Mouse (Mus musculus): Measurements from ENCODE around the gene Tenm2. TPM values are rescaled to one million over a fixed set of nuclear protein-coding genes. Genes with fewer than 3 reads are reported as not detected.
A peak's percentile ranks its signal among the peaks of the same experiment; 100 is the strongest.

The Tenm2 gene
- total and polyA plus RNA-seq, 3 experiments = not detected

GRCm38 (mm10) chr11:37065459-37065858 lies 170.3 kb downstream of the Tenm2 start:
- dilution Hi-C loops (cut with MboI; ENCODE audit: extremely low pct_ligation_motif_present, extremely low pct_unique_long_range_greater_than_20kb, low sequenced_read_pairs) = no loop called here
- no peak overlapping the region for H3K4me2 ChIP-seq (ENCODE audit: insufficient read depth, low read depth, poor library complexity, severe bottlenecking)
- H3K36me3 ChIP-seq (replicated peaks in 1 of 2; ENCODE audit: control insufficient read depth in 1 of 2, insufficient read depth in 1 of 2, low read length in 1 of 2) = no peaks in the 10 kb centered on the region
- H3K27me3 ChIP-seq (replicated peaks) = no peaks in the 10 kb centered on the region
- H3K9me3 ChIP-seq (replicated peaks; ENCODE audit: low read length) = peaks cover 49% of the 10 kb centered on the region
- H3K4me1 ChIP-seq (ENCODE audit: control insufficient read depth in 1 of 2, insufficient read depth in 2 of 2) = no peaks in the 10 kb centered on the region
- DNase-seq (ENCODE audit: extremely low read depth) = no peak
- H3K27ac ChIP-seq (ENCODE audit: insufficient read depth, low read depth) = no peak overlapping the region
- in situ Hi-C loops (cut with MboI; ENCODE audit: low pct_ligation_motif_present, low pct_unique_long_range_greater_than_20kb, low sequenced_read_pairs) = no loop called here
- no peak overlapping the region for H3K4me3 ChIP-seq (replicated peaks in 1 of 3; ENCODE audit: low read depth in 2 of 3, low read length in 2 of 3, poor library complexity in 1 of 3)
- no peak overlapping the region for H3K9ac ChIP-seq (ENCODE audit: insufficient read depth, low read depth)
- H3K79me2 ChIP-seq (replicated peaks; ENCODE audit: control insufficient read depth, extremely low read depth, insufficient read depth, poor library complexity, severe bottlenecking) = no peaks in the 10 kb centered on the region
- TF ChIP-seq JUN (IDR thresholded peaks at IDR 0.05; ENCODE audit: insufficient read depth, low read depth, low read length) (no peak), SIN3A (IDR thresholded peaks at IDR 0.05; ENCODE audit: low read length) (no peak), ETS1 (conservative IDR thresholded peaks at IDR 0.05; ENCODE audit: low read depth, low read length) (no peak)

DNA sequence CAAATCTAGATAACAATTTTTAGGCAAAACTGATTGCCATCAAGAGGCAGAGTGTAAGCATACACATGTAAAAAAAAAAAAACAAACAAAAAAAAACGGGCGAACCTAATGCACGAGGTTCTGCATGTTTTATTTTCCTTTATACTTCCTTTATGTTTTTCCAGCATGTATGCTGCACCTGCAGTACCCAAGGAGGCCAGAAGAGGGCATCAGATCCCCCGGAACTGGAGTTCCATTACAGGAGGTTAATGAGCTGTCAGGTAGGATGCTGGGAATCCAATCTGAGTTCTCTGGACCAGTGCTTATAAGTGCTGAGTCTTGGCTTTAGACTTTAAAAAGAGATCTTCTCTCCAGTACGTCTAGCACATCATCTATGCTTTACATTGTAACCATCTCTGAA lies 189.1 kb downstream of the Tenm2 start:
- Histone ChIP-seq H3K27ac (ENCODE audit: insufficient read depth, low read depth) (no peak overlapping the region), H3K9me3 (replicated peaks; ENCODE audit: low read length) (peaks cover 77% of the 10 kb centered on the region), H3K9ac (ENCODE audit: insufficient read depth, low read depth) (no peak overlapping the region), H3K4me3 (replicated peaks in 1 of 3; ENCODE audit: low read depth in 2 of 3, low read length in 2 of 3, poor library complexity in 1 of 3) (no peak overlapping the region), H3K79me2 (replicated peaks; ENCODE audit: control insufficient read depth, extremely low read depth, insufficient read depth, poor library complexity, severe bottlenecking) (no peaks in the 10 kb centered on the region), H3K4me2 (ENCODE audit: insufficient read depth, low read depth, poor library complexity, severe bottlenecking) (no peak overlapping the region), H3K36me3 (replicated peaks in 1 of 2; ENCODE audit: control insufficient read depth in 1 of 2, insufficient read depth in 1 of 2, low read length in 1 of 2) (no peaks in the 10 kb centered on the region), H3K27me3 (replicated peaks) (no peaks in the 10 kb centered on the region), H3K4me1 (ENCODE audit: control insufficient read depth in 1 of 2, insufficient read depth in 2 of 2) (no peaks in the 10 kb centered on the region)
- DNase-seq (ENCODE audit: extremely low read depth) = no peak
- TF ChIP-seq CTCF (conservative IDR thresholded peaks at IDR 0.05 in 1 of 2, IDR thresholded peaks at IDR 0.05 in 1 of 2; ENCODE audit: low read depth in 2 of 2, low read length in 2 of 2) (peak in 1 of 2 experiments; percentile 12; a peak in 1 of 4 replicates), ZKSCAN1 (IDR thresholded peaks at IDR 0.05; ENCODE audit: borderline replicate concordance, low read depth, low read length) (no peak), TBP (conservative IDR thresholded peaks at IDR 0.05; ENCODE audit: low read depth, low read length) (no peak), ZNF384 (IDR thresholded peaks at IDR 0.05; ENCODE audit: low read depth, low read length) (no peak), ZC3H11A (IDR thresholded peaks at IDR 0.05; ENCODE audit: low read depth, low read length) (no peak)
- in situ Hi-C loops (cut with MboI; ENCODE audit: low pct_ligation_motif_present, low pct_unique_long_range_greater_than_20kb, low sequenced_read_pairs) = no loop called here
- dilution Hi-C loops (cut with MboI; ENCODE audit: extremely low pct_ligation_motif_present, extremely low pct_unique_long_range_greater_than_20kb, low sequenced_read_pairs) = no loop called here

DNA sequence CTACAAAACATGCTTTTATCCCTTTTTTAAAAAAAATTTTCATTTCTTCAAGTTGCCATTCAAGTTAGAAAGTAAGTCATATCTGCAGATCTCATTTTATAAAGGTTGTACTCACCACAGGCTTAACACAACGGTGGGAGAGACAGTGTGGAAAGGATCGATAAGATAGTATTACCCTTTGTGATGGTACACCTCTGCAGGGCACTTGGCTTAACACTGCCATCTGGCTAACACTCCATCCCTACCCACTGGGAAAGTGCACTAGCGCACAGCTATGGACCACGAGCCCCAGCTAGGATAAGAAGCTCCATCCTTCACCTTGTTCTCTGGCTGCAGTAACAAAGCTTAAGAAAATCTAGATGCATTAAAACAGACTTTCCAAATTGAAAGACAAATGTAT lies 194.5 kb downstream of the Tenm2 start:
- Histone ChIP-seq H3K9me3 (replicated peaks; ENCODE audit: low read length) (peaks cover 67% of the 10 kb centered on the region), H3K4me1 (ENCODE audit: control insufficient read depth in 1 of 2, insufficient read depth in 2 of 2) (no peaks in the 10 kb centered on the region), H3K4me2 (ENCODE audit: insufficient read depth, low read depth, poor library complexity, severe bottlenecking) (no peak overlapping the region), H3K79me2 (replicated peaks; ENCODE audit: control insufficient read depth, extremely low read depth, insufficient read depth, poor library complexity, severe bottlenecking) (no peaks in the 10 kb centered on the region), H3K36me3 (replicated peaks in 1 of 2; ENCODE audit: control insufficient read depth in 1 of 2, insufficient read depth in 1 of 2, low read length in 1 of 2) (no peaks in the 10 kb centered on the region), H3K9ac (ENCODE audit: insufficient read depth, low read depth) (no peak overlapping the region), H3K4me3 (replicated peaks in 1 of 3; ENCODE audit: low read depth in 2 of 3, low read length in 2 of 3, poor library complexity in 1 of 3) (no peak overlapping the region), H3K27me3 (replicated peaks) (no peaks in the 10 kb centered on the region), H3K27ac (ENCODE audit: insufficient read depth, low read depth) (no peak overlapping the region)
- in situ Hi-C loops (cut with MboI; ENCODE audit: low pct_ligation_motif_present, low pct_unique_long_range_greater_than_20kb, low sequenced_read_pairs) (no loop called here), dilution Hi-C loops (cut with MboI; ENCODE audit: extremely low pct_ligation_motif_present, extremely low pct_unique_long_range_greater_than_20kb, low sequenced_read_pairs) (no loop called here)
- DNase-seq (ENCODE audit: extremely low read depth) = no peak
- no peak for TF ChIP-seq JUN (IDR thresholded peaks at IDR 0.05; ENCODE audit: insufficient read depth, low read depth, low read length)
- TF ChIP-seq MAX (IDR thresholded peaks at IDR 0.05; ENCODE audit: low read length) = no peak
